Mouse (Mus musculus) kidney, postnatal 36 days (tissue): Measurements from ENCODE around the gene Arsk.

Experiments used
- DNase-seq, 2 experiments: peaks; one replicate each; pipeline ENCODE4 v3.0.0; 2021 to 2022; ENCODE audit warnings: mixed read lengths in 2 of 2

Gene Arsk

GRCm38 (mm10) chr13:76098493-76099303, at the start of gene Arsk, which contains the start of gene Ttc37:
TSS of gene Arsk (minus strand) at chr13:76098660.
TSS of gene Ttc37 (plus strand) at chr13:76098734.
- DNase-seq: peak; percentile 96

DNA sequence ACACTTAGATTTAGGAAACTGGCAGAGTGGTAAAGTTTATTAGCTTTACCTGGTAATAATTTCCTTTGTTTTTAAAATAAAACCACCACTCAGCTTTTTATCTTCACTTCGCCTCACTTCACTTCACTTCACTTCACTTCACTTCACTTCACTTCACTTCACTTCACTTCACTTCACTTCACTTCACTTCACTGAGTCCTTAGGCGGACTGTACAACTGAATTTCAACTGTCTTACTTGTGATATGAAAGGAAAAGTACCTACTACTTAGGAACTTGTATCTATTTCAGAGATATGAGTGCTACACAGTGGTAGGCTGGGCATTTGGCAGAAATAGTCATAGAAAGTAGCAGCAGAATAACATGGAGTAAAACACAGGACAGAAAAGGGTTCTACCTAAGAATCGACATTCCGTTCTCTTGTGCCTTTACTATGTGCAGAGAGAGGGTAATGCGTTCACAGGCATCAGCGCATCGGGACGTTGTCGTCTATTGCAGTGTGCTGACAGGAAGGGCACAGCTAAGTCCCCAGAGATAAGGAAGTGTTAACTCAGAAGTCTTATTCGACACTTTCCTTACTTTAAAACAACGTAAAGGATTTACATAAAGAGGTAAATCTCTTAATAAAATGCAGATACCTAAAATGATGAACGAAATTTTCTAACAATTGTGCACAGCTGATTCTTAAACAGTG, 42.8 kb upstream of the Arsk start:
- peak in 1 of 2 experiments; percentile 10 for DNase-seq

DNA sequence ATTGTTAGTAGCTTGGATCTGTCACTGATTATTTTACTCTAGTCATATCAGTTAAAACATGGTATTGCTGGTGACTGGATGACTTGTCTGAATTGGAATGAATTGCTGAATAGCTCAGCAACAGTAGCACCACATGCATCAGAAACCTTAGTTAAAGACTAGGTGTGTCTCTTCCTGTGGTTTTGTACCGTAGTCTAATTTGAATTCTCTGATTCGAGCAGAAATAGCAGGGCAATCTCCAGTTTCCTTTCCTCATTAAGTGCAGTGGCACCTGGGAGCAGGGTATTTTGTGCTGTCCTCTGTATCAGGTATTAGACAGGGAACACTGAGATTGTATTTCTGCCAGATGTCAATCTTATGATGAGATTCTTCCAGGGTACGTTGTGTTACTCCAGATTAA, 40.4 kb upstream of the Arsk start:
- no peak for DNase-seq

GRCm38 (mm10) chr13:76132415-76132814, 34.0 kb upstream of the Arsk start:
- DNase-seq: no peak

- DNase-seq: no peak
Observed at GRCm38 (mm10) chr13:76128799-76129198, 30.3 kb upstream of the Arsk start.

DNA sequence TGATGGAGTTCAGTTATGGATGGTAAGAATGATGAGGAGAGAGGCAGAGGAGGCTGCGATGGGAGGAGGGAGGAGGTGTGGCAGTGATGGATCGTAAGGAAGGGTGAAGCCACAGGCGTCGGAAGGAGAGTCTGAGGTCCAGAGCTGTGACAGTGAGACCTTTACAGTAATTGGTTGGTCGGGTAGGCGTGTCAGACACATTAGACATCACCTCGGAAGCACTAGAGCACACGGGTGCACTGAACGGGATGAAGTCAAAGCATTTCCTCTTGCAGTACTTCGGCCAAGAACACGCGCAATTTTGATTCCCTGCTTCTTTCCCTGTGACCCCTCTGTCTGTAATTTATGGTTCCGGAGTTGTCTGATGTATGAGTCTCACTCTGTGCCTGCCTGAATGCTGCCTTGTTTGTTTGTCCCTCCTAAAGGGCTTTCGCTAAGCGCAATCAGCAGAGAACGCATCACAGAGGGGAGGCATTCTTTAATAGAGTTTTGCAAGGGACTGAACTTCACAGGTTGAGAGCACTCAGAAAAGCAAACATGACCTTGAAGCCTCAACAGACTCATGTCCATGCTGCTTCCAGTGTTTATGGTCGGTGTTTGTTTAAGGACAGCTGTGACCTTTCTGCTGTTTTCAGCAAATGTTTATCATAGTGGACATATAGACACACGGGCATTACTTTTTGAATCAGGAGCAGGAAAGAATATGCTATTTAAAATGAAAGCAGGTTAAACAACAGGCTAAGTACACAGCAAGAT, 10.8 kb upstream of the Arsk start:
- no peak for DNase-seq

GRCm38 (mm10) chr13:76101989-76102388, 3.5 kb upstream of the Arsk start:
- DNase-seq: no peak

- peak; percentile 68 to 73 for DNase-seq
Observed at GRCm38 (mm10) chr13:76098116-76098492, 356 bp downstream of the Arsk start.

DNA sequence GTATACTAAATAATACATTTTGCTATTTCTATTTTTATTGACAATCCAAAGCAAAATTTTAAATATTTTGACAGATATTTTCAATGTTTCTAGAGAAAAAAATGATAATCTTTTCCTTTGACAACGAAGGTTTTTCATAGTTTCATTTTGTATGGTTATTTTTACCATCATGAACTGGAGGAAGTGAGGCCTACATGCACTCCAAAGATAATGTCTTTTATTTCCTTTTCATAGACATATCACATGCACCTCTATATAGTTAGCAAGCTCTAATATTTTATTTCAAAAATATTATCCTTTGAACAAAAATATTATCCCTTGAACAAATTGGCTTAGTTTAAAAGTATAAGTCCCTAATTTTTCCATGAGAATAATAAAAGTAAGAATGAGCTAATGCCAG, 24.1 kb downstream of the Arsk start:
- DNase-seq: no peak

GRCm38 (mm10) chr13:76064363-76064945, 34.0 kb downstream of the Arsk start:
- no peak for DNase-seq

DNA sequence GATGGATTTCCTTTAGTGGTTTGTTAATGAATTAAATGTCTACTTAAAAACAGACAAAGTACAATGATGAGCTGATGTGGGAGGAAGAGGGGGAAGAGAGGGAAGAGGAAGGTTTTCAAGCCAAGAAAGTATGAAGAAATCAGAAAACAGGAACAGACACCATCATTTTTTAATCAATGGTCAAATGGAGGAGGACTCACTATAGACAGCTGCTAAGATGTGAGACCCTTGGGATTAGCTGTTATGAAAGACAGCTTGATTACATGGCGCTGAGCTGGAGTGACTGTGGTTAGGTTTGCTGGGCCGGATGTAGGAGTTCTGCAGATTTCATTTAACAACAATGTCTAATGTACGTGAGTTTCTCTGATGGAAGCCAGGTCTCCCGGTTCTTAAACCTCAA, 34.9 kb downstream of the Arsk start:
- DNase-seq: no peak

GRCm38 (mm10) chr13:76062569-76062968, 35.9 kb downstream of the Arsk start:
- DNase-seq: no peak

DNA sequence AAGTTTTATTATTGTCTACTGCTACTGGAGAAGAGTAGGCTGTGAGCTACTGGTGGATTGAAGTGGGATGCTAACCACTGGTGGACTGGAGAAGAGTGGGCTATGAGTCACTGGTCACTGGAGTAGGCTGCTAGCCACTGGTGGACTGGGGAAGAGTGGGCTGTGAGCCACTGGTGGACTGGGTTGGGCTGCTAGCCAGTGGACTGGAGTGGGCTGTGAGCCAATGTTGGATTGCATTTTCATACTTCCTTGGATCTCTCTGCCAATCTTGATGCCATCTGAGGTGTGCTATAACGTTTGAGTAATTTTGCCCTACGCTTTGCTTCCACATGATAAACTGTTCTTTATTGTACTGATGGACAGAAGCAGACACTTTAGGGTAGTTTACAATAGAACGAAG, 36.3 kb downstream of the Arsk start:
- no peak for DNase-seq

GRCm38 (mm10) chr13:76059591-76059990, 38.9 kb downstream of the Arsk start:
- peak; percentile 13 to 55 for DNase-seq

GRCm38 (mm10) chr13:76057267-76058069, 41.0 kb downstream of the Arsk start:
- no peak for DNase-seq

DNA sequence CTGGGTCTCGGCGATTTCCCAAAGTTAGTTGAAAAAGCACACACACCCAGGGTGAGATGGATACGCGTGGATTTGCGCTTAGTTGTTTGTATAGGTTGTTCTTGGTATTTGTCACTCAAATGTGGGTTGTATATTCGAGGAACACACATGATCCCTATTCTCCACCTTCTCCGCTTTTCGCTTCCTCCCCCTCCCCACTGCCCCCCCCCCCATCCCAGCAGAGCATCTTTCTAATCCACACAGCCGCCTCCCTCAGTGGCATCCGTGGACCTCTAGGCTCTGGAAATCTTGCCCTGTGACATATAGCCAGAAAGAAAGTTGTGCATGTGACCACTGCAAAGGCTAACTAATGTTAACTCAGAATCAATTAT, 41.6 kb downstream of the Arsk start, which contains the start of gene Gpr150:
Gene Gpr150, minus strand, starts transcription at position 101 of the 371 bp plus-strand sequence.
- no peak for DNase-seq

- peak; percentile 83 to 89 for DNase-seq
Observed at GRCm38 (mm10) chr13:76056261-76056724, 42.2 kb downstream of the Arsk start.

- peak; percentile 19 to 45 for DNase-seq
Observed at GRCm38 (mm10) chr13:76055391-76056232, 42.8 kb downstream of the Arsk start.

- no peak for DNase-seq
Observed at GRCm38 (mm10) chr13:76044971-76045370, 53.5 kb downstream of the Arsk start.

DNA sequence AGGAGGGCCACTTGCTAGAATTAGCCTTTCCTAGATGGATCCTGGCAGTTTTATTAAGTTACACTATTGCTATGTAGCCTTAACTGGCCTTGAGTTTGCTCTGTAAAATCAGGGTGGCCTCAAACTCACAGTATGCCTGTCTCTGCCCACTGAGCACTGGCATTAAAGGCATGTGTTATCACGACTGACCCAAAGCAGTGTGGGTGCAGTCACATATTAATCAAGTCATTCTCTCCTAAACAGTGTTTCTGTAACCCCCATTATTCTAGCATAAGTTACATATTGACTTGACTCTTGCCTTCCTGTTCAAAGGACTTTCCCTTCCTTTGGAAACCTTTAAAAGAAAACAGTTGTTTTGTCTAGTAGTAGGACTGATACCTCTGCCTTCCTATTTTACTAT, 56.0 kb downstream of the Arsk start:
- peak; percentile 19 to 26 for DNase-seq

GRCm38 (mm10) chr13:76024588-76024987, 73.9 kb downstream of the Arsk start:
- DNase-seq: peak; percentile 16 to 24
